Mouse (Mus musculus): ENCODE results near the gene Krt39.

The Krt39 gene

DNA sequence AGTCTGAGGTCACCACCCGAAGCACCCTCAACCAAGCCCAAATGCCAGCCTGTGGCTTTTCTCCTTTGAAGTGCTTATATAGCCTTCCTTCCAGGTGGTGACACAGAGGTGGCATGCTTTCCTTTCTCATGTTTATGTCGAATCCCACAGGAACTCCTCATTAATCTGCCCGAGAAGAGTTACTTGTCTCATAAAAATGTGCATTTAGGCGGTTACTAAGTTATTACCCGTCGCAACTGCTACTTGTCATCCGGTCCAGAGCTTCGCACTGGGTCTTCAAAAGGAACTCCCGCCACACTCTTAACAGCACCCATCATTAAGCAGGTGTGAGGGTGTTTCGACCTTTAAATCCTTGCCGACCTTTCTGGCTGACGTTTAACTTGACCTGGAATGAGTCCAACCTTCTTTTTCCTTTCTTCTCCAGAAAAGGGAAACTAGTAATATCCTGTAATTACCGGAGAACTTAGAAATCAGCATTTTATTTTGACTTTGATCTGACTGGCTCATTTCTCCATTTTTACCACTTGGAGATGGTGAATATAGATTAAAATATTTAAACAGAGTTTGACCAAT, at the start of gene Krt39:
Gene Krt39 (minus strand): TSS at position 51 of the 573 bp plus-strand sequence.
- H3K36me3 ChIP-seq (ENCODE audit: control insufficient read depth, insufficient read depth, low read length, poor library complexity, severe bottlenecking) = no peaks in the 10 kb centered on the region
- no peaks in the 10 kb centered on the region for H3K27me3 ChIP-seq (ENCODE audit: control insufficient read depth, insufficient read depth, low read length, poor library complexity, severe bottlenecking)
- DNase-seq (ENCODE audit: low read depth, low spot score) = no peak

DNA sequence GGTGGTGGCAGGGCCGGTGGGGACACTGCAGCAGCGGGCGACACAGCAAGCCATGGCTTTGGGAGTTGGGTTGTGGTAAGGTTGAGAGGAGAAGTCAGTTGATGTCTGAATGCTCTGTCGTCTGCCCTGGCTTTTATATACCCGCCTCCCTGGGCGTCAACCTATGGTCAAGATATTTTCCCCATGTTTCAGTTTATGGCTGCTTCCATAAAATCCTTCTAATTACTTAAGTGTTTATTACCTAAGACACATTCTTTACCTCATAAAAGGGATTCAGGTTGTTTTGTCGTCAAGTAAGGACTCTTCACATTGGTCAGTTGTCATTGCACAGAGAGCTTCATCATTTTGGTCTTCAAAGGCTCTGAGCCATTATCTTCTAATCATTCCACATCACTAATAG, 45.4 kb upstream of the Krt39 start, which contains the start of gene Krtap3-1:
Gene Krtap3-1 (minus strand): TSS at position 101 of the 400 bp plus-strand sequence.
- no peak for DNase-seq (ENCODE audit: low read depth, low spot score)
- Histone ChIP-seq H3K27me3 (ENCODE audit: control insufficient read depth, insufficient read depth, low read length, poor library complexity, severe bottlenecking) (no peaks in the 10 kb centered on the region), H3K36me3 (ENCODE audit: control insufficient read depth, insufficient read depth, low read length, poor library complexity, severe bottlenecking) (no peaks in the 10 kb centered on the region)

DNA sequence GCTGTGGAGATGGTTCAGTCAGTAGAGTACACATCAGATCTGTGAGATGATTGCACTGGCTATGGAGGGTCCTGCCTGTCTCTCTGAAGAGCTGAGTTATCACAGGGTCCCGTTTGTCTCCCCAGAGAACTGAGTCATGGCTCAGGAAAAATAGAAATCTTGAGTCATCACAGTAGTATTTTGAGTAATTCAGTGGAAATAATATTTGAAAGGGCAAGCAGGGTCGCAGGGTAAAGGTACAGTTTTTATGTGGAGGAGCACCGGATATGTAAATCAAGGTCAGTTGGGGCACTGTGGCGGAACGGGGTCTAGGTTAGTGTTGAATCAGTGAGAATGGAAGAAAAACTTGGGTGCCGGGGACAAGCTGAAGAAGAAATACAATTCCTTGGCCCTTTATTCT, 41.4 kb upstream of the Krt39 start:
- no peaks in the 10 kb centered on the region for H3K27me3 ChIP-seq (ENCODE audit: control insufficient read depth, insufficient read depth, low read length, poor library complexity, severe bottlenecking)
- DNase-seq (ENCODE audit: low read depth, low spot score) = no peak
- no peaks in the 10 kb centered on the region for H3K36me3 ChIP-seq (ENCODE audit: control insufficient read depth, insufficient read depth, low read length, poor library complexity, severe bottlenecking)

DNA sequence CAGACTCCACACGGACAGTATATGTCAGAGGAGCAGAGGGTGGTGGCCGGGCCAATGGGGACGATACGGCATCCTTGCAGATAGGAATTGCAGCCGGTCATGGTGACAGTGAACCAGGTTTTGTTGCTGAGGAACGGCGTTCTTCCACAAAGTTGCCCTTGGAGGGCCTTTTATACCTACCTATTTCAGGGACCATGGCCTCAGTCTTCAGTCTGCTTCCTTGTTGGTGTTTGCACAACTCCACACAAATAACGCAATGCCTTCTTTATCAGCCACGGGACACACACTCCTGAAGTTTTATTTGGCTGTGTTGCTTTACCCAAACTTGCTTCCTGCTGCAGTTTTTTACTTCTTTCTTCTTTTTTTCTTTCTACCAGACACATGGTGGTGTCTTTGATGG, 38.2 kb upstream of the Krt39 start, which contains the start of gene Gm11939:
Gene Gm11939 (minus strand): TSS at position 101 of the 400 bp plus-strand sequence.
- H3K36me3 ChIP-seq (ENCODE audit: control insufficient read depth, insufficient read depth, low read length, poor library complexity, severe bottlenecking) = no peaks in the 10 kb centered on the region
- no peak for DNase-seq (ENCODE audit: low read depth, low spot score)
- no peaks in the 10 kb centered on the region for H3K27me3 ChIP-seq (ENCODE audit: control insufficient read depth, insufficient read depth, low read length, poor library complexity, severe bottlenecking)

DNA sequence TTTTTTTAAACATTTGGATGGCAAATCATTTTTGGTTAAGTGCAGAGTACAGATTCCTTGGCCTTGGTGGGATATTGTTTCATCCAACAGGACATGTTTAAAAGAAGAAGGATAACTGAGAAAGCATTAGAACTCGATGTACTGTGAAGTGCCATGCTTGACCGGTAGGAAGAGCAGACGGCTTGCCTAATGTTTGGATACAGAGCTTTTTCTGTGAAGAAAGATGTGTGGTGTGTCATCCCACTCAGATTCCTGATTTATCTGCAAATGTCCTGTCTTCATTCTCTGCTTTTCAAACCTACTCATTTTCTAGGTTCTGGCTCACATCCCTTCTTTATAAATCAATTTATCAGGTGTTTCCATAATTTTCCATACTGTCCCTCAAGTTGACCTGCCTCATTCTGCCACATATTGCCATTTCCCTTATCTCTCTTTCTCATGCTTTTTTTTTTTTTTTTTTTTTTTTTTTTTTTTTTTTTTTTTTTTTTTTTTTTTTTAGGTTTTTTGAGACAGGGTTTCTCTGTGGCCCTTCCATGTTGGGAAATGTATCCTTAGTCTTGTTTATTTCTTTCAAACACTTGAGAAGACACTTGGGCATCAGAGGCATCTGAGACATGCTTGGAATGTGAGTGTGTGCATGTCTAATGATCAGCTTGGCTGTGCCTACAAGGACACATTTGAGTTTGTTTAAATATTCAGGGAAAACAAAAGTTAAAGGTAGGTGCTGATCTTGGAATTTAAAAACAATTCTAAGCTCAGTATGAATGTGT, 37.0 kb upstream of the Krt39 start:
- Histone ChIP-seq H3K27me3 (ENCODE audit: control insufficient read depth, insufficient read depth, low read length, poor library complexity, severe bottlenecking) (no peaks in the 10 kb centered on the region), H3K36me3 (ENCODE audit: control insufficient read depth, insufficient read depth, low read length, poor library complexity, severe bottlenecking) (no peaks in the 10 kb centered on the region)
- DNase-seq (ENCODE audit: low read depth, low spot score) = no peak

DNA sequence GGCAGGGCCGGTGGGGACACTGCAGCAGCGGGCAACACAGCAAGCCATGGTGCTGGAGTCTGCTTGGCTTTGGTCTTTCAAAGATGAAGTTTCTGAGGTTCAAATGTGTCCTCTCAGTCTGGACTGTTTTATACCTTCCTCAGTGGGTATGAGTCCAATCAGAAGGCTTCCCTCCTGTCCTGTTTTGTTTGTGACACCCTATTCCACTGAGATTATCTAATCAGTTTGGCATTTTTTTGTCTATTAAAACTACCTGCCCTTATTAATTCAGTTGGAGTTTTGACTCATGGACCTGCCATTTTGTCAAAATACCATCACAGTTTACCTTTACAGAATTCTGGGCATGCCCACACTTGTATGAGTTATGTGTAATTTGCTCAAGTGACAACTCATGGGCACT, 35.6 kb upstream of the Krt39 start, which contains the start of gene Krtap3-2:
Gene Krtap3-2 (minus strand): TSS at position 101 of the 400 bp plus-strand sequence.
- DNase-seq (ENCODE audit: low read depth, low spot score) = no peak
- no peaks in the 10 kb centered on the region for H3K27me3 ChIP-seq (ENCODE audit: control insufficient read depth, insufficient read depth, low read length, poor library complexity, severe bottlenecking)
- no peaks in the 10 kb centered on the region for H3K36me3 ChIP-seq (ENCODE audit: control insufficient read depth, insufficient read depth, low read length, poor library complexity, severe bottlenecking)

DNA sequence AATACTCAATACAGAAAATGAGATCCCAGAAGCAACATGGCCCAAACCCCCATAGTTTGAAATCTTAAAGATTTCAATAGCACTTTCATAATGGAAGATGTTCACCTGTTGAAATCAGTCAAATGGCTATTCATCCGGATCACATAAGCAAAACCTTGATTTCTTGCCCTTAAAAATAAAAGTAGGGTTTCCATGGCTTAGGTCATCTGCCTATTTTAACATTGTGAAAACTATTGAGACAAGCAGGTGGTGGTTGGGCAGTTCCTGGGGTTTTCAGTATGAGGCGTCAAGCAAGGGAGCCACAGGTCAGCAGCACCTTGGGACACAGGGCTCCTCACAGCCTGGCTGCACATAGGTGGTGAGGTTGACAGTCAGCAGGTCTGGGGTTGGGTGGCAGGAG, 35.1 kb upstream of the Krt39 start:
- Histone ChIP-seq H3K27me3 (ENCODE audit: control insufficient read depth, insufficient read depth, low read length, poor library complexity, severe bottlenecking) (no peaks in the 10 kb centered on the region), H3K36me3 (ENCODE audit: control insufficient read depth, insufficient read depth, low read length, poor library complexity, severe bottlenecking) (no peaks in the 10 kb centered on the region)
- DNase-seq (ENCODE audit: low read depth, low spot score) = no peak

DNA sequence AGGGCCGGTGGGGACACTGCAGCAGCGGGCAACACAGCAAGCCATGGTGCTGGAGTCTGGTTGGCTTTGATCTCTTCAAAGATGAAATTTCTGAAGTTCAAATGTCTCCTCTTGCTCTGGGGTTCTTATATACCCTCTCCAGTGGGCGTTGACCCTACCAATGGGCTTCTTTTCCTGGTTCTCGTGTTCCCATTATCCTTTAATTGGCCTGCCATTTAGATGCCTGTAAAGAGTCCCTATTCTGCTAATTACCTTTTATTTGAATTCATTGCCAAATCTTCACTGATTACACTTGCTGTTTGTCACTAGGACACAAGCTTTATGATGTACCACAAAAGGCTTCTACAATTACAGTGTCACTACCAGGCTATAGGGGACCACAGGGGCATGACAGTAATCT, 29.6 kb upstream of the Krt39 start, which contains the start of gene Krtap3-3:
Gene Krtap3-3 (minus strand): TSS at position 101 of the 400 bp plus-strand sequence.
- Histone ChIP-seq H3K27me3 (ENCODE audit: control insufficient read depth, insufficient read depth, low read length, poor library complexity, severe bottlenecking) (no peaks in the 10 kb centered on the region), H3K36me3 (ENCODE audit: control insufficient read depth, insufficient read depth, low read length, poor library complexity, severe bottlenecking) (no peaks in the 10 kb centered on the region)
- no peak for DNase-seq (ENCODE audit: low read depth, low spot score)

DNA sequence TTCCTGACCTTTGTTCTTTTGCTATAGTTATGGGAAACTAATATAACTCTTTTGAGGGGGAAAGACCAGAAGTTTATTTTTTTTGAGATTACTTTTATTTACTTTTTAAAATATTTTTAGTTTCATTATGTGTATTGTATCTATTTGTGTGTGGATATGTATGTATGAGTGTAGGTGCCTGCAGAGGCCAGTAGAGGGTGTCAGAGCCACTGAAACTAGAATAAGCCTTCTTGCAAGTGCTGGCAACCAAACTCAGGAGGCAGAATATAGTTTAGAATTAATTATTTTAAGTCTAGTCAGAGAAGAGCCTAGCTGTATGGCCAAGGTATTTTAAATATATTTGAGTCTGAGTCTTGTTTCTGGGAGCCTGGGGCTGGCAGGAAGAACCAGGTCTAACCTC, 26.8 kb upstream of the Krt39 start:
- DNase-seq (ENCODE audit: low read depth, low spot score) = no peak
- Histone ChIP-seq H3K27me3 (ENCODE audit: control insufficient read depth, insufficient read depth, low read length, poor library complexity, severe bottlenecking) (no peaks in the 10 kb centered on the region), H3K36me3 (ENCODE audit: control insufficient read depth, insufficient read depth, low read length, poor library complexity, severe bottlenecking) (no peaks in the 10 kb centered on the region)

DNA sequence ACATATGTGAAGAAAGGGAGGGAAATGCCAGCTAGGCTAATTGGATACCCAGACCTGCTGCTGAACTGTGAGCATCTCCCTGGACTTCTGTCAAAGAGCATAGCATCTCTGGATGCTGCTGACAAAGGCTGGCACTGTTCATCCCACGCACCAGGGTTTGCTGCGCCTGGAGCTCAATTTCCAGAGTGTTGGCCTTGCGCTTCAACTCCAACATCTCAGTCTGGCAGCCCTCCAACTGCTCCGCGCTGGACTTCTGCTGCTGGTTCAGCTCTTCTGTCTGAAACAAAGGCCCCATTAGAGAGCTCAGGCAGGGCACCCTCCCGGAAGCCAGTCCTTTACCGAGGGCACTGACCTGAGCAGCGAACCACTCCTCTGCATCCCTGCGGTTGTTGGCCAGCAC, 18.6 kb upstream of the Krt39 start:
- Histone ChIP-seq H3K36me3 (ENCODE audit: control insufficient read depth, insufficient read depth, low read length, poor library complexity, severe bottlenecking) (no peaks in the 10 kb centered on the region), H3K27me3 (ENCODE audit: control insufficient read depth, insufficient read depth, low read length, poor library complexity, severe bottlenecking) (no peaks in the 10 kb centered on the region)
- DNase-seq (ENCODE audit: low read depth, low spot score) = no peak

DNA sequence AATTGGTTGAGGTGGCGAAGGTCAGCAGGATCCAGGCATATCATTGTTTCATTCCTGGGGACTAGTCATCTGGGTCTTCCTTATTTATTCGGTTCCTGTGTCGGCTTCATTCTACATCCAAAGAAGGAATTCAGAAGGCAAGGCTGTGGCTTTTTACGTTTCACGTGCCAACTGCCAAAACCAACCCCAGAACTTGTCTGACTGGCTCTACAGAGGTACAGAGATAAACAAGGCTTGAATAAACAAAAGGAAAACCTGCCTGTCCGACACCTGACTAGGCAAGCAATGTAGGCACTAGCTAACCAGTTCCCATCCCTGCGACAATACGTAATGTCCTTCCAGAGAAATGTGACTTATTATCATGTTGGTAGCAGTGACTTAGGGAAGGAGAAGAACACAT, 7.0 kb downstream of the Krt39 start:
- no peak for DNase-seq (ENCODE audit: low read depth, low spot score)
- Histone ChIP-seq H3K36me3 (ENCODE audit: control insufficient read depth, insufficient read depth, low read length, poor library complexity, severe bottlenecking) (no peaks in the 10 kb centered on the region), H3K27me3 (ENCODE audit: control insufficient read depth, insufficient read depth, low read length, poor library complexity, severe bottlenecking) (no peaks in the 10 kb centered on the region)

DNA sequence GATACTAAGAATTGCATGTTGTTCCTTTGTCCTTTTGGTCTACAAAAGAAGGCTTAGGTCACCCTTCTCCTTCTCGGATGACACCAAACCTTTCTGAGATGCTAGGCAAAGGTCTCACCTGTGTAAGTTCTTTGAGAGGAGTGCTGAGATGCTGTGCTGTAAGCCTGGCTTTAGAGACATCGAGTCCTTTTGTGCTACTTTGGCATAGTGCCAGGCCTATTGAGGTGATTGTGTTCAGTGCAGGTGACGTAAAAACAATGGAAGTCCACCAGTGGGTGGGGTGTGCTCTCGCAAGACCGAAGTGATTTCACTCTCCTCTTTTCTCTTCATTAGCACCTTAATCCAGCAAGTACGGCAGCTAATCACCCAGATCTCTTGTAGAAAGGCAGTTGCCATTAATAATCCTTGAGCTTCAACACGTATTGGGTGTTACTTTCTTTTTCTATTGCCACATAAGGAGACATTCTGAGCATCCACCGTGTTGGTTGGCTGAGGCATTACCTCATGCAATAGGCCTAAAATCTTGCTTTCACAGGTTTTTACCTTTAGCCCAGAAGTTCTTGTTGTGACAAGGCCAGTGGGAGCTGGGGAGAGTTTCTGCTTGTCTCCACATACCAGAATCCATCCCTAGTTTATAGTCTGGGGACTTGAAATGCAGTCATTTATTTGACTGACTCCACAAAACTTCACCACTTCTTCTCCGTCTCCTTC, 20.9 kb downstream of the Krt39 start:
- no peaks in the 10 kb centered on the region for H3K36me3 ChIP-seq (ENCODE audit: control insufficient read depth, insufficient read depth, low read length, poor library complexity, severe bottlenecking)
- no peak for DNase-seq (ENCODE audit: low read depth, low spot score)
- H3K27me3 ChIP-seq (ENCODE audit: control insufficient read depth, insufficient read depth, low read length, poor library complexity, severe bottlenecking) = no peaks in the 10 kb centered on the region

DNA sequence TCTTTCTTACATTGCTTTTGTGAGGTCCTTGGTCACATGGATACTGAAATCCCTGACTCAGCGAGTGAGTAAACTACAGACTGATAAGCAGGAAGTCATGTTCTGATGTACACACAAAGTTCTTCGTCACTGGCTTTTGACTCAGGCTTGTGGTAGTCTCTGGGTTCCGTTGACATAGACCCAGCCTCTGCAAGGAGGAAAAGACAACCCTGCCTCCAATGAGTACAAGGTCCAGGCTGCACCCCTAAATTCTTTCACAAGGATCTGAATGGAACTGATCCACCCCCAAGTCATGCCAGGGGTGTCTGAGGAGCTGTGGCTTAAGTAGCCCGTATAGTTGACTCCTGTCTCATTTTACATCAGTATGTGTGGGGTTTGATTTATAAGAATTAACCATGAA, 24.7 kb downstream of the Krt39 start:
- Histone ChIP-seq H3K27me3 (ENCODE audit: control insufficient read depth, insufficient read depth, low read length, poor library complexity, severe bottlenecking) (no peaks in the 10 kb centered on the region), H3K36me3 (ENCODE audit: control insufficient read depth, insufficient read depth, low read length, poor library complexity, severe bottlenecking) (no peaks in the 10 kb centered on the region)
- no peak for DNase-seq (ENCODE audit: low read depth, low spot score)

DNA sequence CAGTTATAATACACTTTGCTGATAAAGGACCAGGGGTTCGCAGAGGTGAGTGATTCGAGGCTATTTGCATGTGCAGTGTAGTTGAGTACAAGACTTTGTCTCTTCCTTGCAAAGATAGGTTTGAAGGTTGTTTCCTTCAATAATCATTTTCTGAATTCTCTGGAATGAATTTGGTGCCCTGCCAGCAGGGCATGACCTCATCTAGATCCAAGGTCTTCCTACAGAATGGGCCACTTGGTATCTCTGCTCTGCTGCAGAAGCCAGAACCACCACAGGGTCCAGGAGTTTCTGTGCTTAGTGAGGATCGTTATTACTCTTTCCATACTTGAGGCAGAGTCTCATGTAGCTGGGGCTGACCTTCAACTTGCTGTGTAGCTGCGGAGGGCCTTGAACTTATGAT, 26.4 kb downstream of the Krt39 start:
- no peaks in the 10 kb centered on the region for H3K36me3 ChIP-seq (ENCODE audit: control insufficient read depth, insufficient read depth, low read length, poor library complexity, severe bottlenecking)
- DNase-seq (ENCODE audit: low read depth, low spot score) = no peak
- H3K27me3 ChIP-seq (ENCODE audit: control insufficient read depth, insufficient read depth, low read length, poor library complexity, severe bottlenecking) = no peaks in the 10 kb centered on the region

DNA sequence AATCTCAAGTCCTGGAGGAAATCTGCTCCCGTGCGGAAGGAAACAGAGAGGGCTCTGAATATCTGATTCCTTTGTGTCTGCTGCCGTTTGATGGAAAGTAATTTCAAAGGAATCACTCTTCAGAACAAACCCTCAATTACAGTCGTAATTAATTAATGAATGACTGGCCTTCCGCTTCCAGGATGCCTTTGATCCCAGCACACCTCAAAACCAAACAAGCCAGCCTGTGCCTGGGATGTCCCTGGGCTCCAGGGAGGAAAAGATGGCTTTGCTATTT, 27.6 kb downstream of the Krt39 start:
- Histone ChIP-seq H3K36me3 (ENCODE audit: control insufficient read depth, insufficient read depth, low read length, poor library complexity, severe bottlenecking) (no peaks in the 10 kb centered on the region), H3K27me3 (ENCODE audit: control insufficient read depth, insufficient read depth, low read length, poor library complexity, severe bottlenecking) (no peaks in the 10 kb centered on the region)
- DNase-seq (ENCODE audit: low read depth, low spot score) = no peak

Data from splenic B cell, adult 2 months (primary cell).